18 mouse cellular contexts compared by ENCODE assay signal in the genomic region with DNA sequence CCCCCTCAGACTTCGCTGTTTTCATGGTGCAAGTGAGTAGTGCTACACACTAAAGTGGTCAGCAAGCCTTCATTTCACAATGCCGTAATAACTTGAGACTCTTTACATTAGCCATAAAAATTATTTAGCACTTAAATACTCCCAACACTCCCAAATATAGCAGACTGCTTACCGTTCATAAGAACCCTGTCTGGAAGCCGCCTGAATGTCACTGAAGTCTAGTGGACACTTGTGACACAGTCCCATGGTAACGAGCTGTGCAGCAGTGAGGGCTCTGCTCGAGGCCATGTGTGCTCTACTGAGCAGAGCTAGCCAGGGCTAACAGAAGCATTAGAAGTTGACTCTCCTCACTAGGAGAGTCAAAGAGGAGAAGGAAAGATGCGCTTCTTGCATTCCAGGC.
A peak's percentile ranks its signal among the peaks of the same experiment; 100 is the strongest.
DNase-seq lines count a peak whose midpoint lies in the region; ATAC-seq and TF ChIP-seq lines count a peak whose summit lies in the region.
"Had no signal": no experiment of that assay in that cellular context is flagged by ENCODE, and none has a peak within 500 bp of the region (broad histone marks: within the 10 kb centered on the region; RNA-seq: fewer than 3 reads in every experiment).

No protein-coding gene starts in this region.

- ATAC-seq in lung, postnatal 0 days: peak; percentile 88
- ATAC-seq: activated CD4-positive, CD25-positive, alpha-beta regulatory T cell, adult 4 months; CD4-positive, CD25-positive, alpha-beta regulatory T cell, adult 4 months; Patski had no signal

- no peaks in the 10 kb centered on the region for H3K27me3 ChIP-seq in lung, postnatal 0 days (replicated peaks; ENCODE audit: insufficient read depth, low read length)
- H3K27me3 ChIP-seq: CH12.LX, Patski had no signal

- H3K27ac ChIP-seq in lung, postnatal 0 days (ENCODE audit: low read length): no peak overlapping the region

- peak; percentile 53 for DNase-seq in lung, postnatal 0 days (ENCODE audit: low spot score)
- DNase-seq in lung, adult 18-20 months: no peak
- DNase-seq: adrenal gland, adult 2 months; adrenal gland, adult 8-10 months; adrenal gland, postnatal 10 days; adrenal gland, postnatal 14 days; adrenal gland, postnatal 25 days; adrenal gland, postnatal 36 days; B cell, adult 2 months; cerebellum, adult 11 months; cerebellum, adult 11-12 months; cerebellum, adult 18-20 months; cerebellum, adult 2 months had no signal

- H3K4me3 ChIP-seq in lung, postnatal 0 days (ENCODE audit: low read depth, low read length): no peak overlapping the region

- 61% methylated on average over 7 of the region's 7 CpGs for WGBS in lung, postnatal 0 days

- no peak for TF ChIP-seq EP300 in lung, postnatal 0 days (IDR thresholded peaks at IDR 0.05)

- H3K36me3 ChIP-seq in lung, postnatal 0 days (ENCODE audit: insufficient read depth, low read length): peaks cover under 1% of the 10 kb centered on the region; the same call in 1 of the 2 replicates

- no peak overlapping the region for H3K9ac ChIP-seq in lung, postnatal 0 days (replicated peaks; ENCODE audit: low read depth)

- no peaks in the 10 kb centered on the region for H3K9me3 ChIP-seq in lung, postnatal 0 days (ENCODE audit: low read length)
- H3K9me3 ChIP-seq: G1E had no signal

- no peak overlapping the region for H3K4me2 ChIP-seq in lung, postnatal 0 days (replicated peaks; ENCODE audit: low read depth, low read length)

- H3K4me1 ChIP-seq in lung, postnatal 0 days (ENCODE audit: insufficient read depth, low read depth, low read length): no peaks in the 10 kb centered on the region

- TF ChIP-seq CTCF in lung, postnatal 0 days (IDR thresholded peaks at IDR 0.05): no peak
